Mouse (Mus musculus) liver, embryonic 16.5 days (tissue): Measurements from ENCODE around the gene Tceal8. TPM values are rescaled to one million over a fixed set of nuclear protein-coding genes. Genes with fewer than 3 reads are reported as not detected.
"Not testable (repeated sequence)": the region's sequence is repeated elsewhere in the genome, so short reads cannot be mapped to it uniquely, and the experiment has no call there.

ENCODE experiments used
- ATAC-seq: fragments of 200-750 bp; cut with Nextera tagmentation; 2 replicates; pipeline ENCODE4 v1.8.0; 2017; ENCODE audit warnings: low read depth, mild to moderate bottlenecking, moderate number of reproducible peaks, moderate library complexity
- H3K27ac ChIP-seq: fragments of 300-500 bp; sonication (generic); 2 replicates; pipeline ENCODE4 v1.5.1; 2014; ENCODE audit warnings: mild to moderate bottlenecking, low read length
- H3K27me3 ChIP-seq: fragments of 300-500 bp; sonication (generic); 2 replicates; pipeline ENCODE4 v1.6.1; 2014; ENCODE audit warnings: low read depth, low read length, mixed read lengths; ENCODE audit not compliant: control insufficient read depth, insufficient read depth
- H3K36me3 ChIP-seq: fragments of 300-500 bp; sonication (generic); 2 replicates; pipeline ENCODE4 v1.6.1; 2014; ENCODE audit warnings: mild to moderate bottlenecking; ENCODE audit not compliant: control insufficient read depth, insufficient read depth
- H3K4me1 ChIP-seq: fragments of 300-500 bp; sonication (generic); 2 replicates; pipeline ENCODE4 v1.6.1; 2014; ENCODE audit warnings: low read depth, low read length, mixed read lengths; ENCODE audit not compliant: control insufficient read depth
- H3K4me2 ChIP-seq: fragments of 300-500 bp; sonication (generic); 2 replicates; pipeline ENCODE4 v1.6.1; 2014; ENCODE audit warnings: low read depth, low read length, mixed read lengths
- H3K4me3 ChIP-seq: fragments of 300-500 bp; sonication (generic); 2 replicates; pipeline ENCODE4 v1.5.1; 2014; ENCODE audit warnings: low read depth, mild to moderate bottlenecking, low read length
- H3K9ac ChIP-seq: fragments of 300-500 bp; sonication (generic); 2 replicates; pipeline ENCODE4 v1.6.1; 2014; ENCODE audit warnings: low read depth, low read length
- H3K9me3 ChIP-seq: fragments of 300-500 bp; sonication (generic); replicated peaks from 2 replicates; pipeline ENCODE4 v1.6.1; 2016; ENCODE audit warnings: low read length; ENCODE audit not compliant: control insufficient read depth
- WGBS: fragments of 180-500 bp; shearing (Covaris S2); extraction: QIAGEN DNeasy Blood & Tissue Kit; methylation state at CpG from one replicate; pipeline ENCODE4 v1.1.7; 2014; ENCODE audit not compliant: insufficient replicate concordance; 5-methylcytosine and 5-hydroxymethylcytosine counted together
- microRNA-seq: library from miRNA; unstranded; fragments of <30 nt; microRNA quantifications from one replicate; pipeline ENCODE4, GENCODE M21; 2016
- polyA plus RNA-seq: library from polyadenylated mRNA; unstranded; fragments of >200 nt; fragmentation: Nextera tagmentation; extraction: Ambion mirVana; gene quantifications from 2 replicates; pipeline ENCODE4 v1.2.1, GENCODE M21; 2015

The Tceal8 gene
- polyA plus RNA-seq, 1 experiment from 2014 or later: 170 TPM

- WGBS: 52% methylated on average over 5 of the region's 5 CpGs
- Histone ChIP-seq H3K27ac (no peak overlapping the region), H3K4me2 (no peak overlapping the region), H3K36me3 (no peaks in the 10 kb centered on the region), H3K9ac (no peak overlapping the region), H3K9me3 (no peaks in the 10 kb centered on the region), H3K4me3 (no peak overlapping the region), H3K27me3 (no peaks in the 10 kb centered on the region), H3K4me1 (peaks cover 8% of the 10 kb centered on the region)
- ATAC-seq: no peak
These were observed 30.8 kb downstream of the Tceal8 start for GRCm38 (mm10) chrX:136141385-136141784.

- Histone ChIP-seq H3K9ac (peak overlapping the region; percentile 67), H3K4me2 (peak overlapping the region; percentile 12; the same call in 1 of the 2 replicates), H3K4me1 (peaks cover 17% of the 10 kb centered on the region), H3K27ac (peak overlapping the region; percentile 19; the same call in 1 of the 2 replicates), H3K4me3 (peak overlapping the region; percentile 65)
- not testable (repeated sequence) for H3K9me3 ChIP-seq, H3K27me3 ChIP-seq, H3K36me3 ChIP-seq
- 28% methylated on average over 4 of the region's 5 CpGs for WGBS
- peak; percentile 43 for ATAC-seq
These were observed 32.5 kb downstream of the Tceal8 start for GRCm38 (mm10) chrX:136139640-136140004.

GRCm38 (mm10) chrX:136138827-136139639, 33.1 kb downstream of the Tceal8 start, which contains the start of gene Bex4:
Gene Bex4 (plus strand): TSS chrX:136138996.
- H3K4me2 ChIP-seq: peak within 1 kb of the TSS; percentile 43
- ATAC-seq: peak; percentile 70
- peak within 1 kb of the TSS; percentile 63 for H3K27ac ChIP-seq
- peak within 1 kb of the TSS; percentile 65 for H3K4me3 ChIP-seq
- peak within 1 kb of the TSS; percentile 67 for H3K9ac ChIP-seq
- 26% methylated on average over 6 of the region's 64 CpGs for WGBS
- H3K9me3 ChIP-seq, H3K27me3 ChIP-seq, H3K36me3 ChIP-seq: not testable (repeated sequence)
- H3K4me1 ChIP-seq: peaks cover 19% of the 10 kb centered on the region

- no peaks in the 10 kb centered on the region for H3K9me3 ChIP-seq
- H3K9ac ChIP-seq: no peak overlapping the region
- peak overlapping the region; percentile 85 for H3K27ac ChIP-seq
- H3K4me2 ChIP-seq: 0 out of 2 replicates have a peak overlapping the region, but pooled peaks have one; percentile 24
- no peaks in the 10 kb centered on the region for H3K36me3 ChIP-seq
- peaks cover 19% of the 10 kb centered on the region for H3K4me1 ChIP-seq
- H3K4me3 ChIP-seq: no peak overlapping the region
- 51% methylated on average over 4 of the region's 4 CpGs for WGBS
- ATAC-seq: peak; percentile 86
- H3K27me3 ChIP-seq: no peaks in the 10 kb centered on the region
These were observed 36.6 kb downstream of the Tceal8 start for GRCm38 (mm10) chrX:136135559-136135958.

GRCm38 (mm10) chrX:136127744-136128064, 44.4 kb downstream of the Tceal8 start:
- 7% methylated on average over 5 of the region's 5 CpGs for whole genome bisulfite sequencing
- no peak overlapping the region for H3K4me2 ChIP-seq
- H3K36me3 ChIP-seq: no peaks in the 10 kb centered on the region
- no peaks in the 10 kb centered on the region; the same call in 1 of the 2 replicates for H3K4me1 ChIP-seq
- H3K9ac ChIP-seq: no peak overlapping the region
- H3K9me3 ChIP-seq: no peaks in the 10 kb centered on the region
- no peaks in the 10 kb centered on the region for H3K27me3 ChIP-seq
- ATAC-seq: no peak; the same call in 1 of the 2 replicates
- no peak overlapping the region for H3K4me3 ChIP-seq
- H3K27ac ChIP-seq: no peak overlapping the region

GRCm38 (mm10) chrX:136127038-136127743, 45.0 kb downstream of the Tceal8 start:
- Histone ChIP-seq H3K27ac (no peak overlapping the region), H3K4me2 (no peak overlapping the region), H3K27me3 (no peaks in the 10 kb centered on the region), H3K4me1 (no peaks in the 10 kb centered on the region; the same call in 1 of the 2 replicates), H3K4me3 (no peak overlapping the region), H3K9ac (no peak overlapping the region), H3K9me3 (no peaks in the 10 kb centered on the region), H3K36me3 (no peaks in the 10 kb centered on the region)
- ATAC-seq: peak; percentile 48; the same call in 1 of the 2 replicates
- WGBS: 37% methylated on average over 8 of the region's 8 CpGs

Small RNAs within 50 kb of the gene (microRNA-seq; reads per million reads assigned to microRNA genes)
- not detected for gene Mir6383

Other genes with a start within 250 kb of the Tceal8 start
- gene Arxes2, start 178.5 kb downstream of the Tceal8 start, polyA plus RNA-seq: 17.6 and 18.0 TPM in 2 replicates
- 7.7 and 8.4 TPM in 2 replicates for gene Arxes1, start 139.0 kb downstream of the Tceal8 start, polyA plus RNA-seq
- gene Bex2, start 104.1 kb downstream of the Tceal8 start, polyA plus RNA-seq: 160 and 181 TPM in 2 replicates
- gene Nxf3, start 87.1 kb downstream of the Tceal8 start, polyA plus RNA-seq: 0.14 and 0.25 TPM in 2 replicates
- 131 and 159 TPM in 2 replicates for gene Bex4, start 33.3 kb downstream of the Tceal8 start, polyA plus RNA-seq
- 11.0 and 11.9 TPM in 2 replicates for gene Tceal5, start 31.5 kb upstream of the Tceal8 start, polyA plus RNA-seq
- 7.5 and 15.7 TPM in 2 replicates for gene Tceal7, start 42.4 kb upstream of the Tceal8 start, polyA plus RNA-seq
- gene Bex1, start 43.2 kb upstream of the Tceal8 start, polyA plus RNA-seq: 205 and 219 TPM in 2 replicates
- gene Tceal9, start 72.7 kb upstream of the Tceal8 start, polyA plus RNA-seq: 234 and 259 TPM in 2 replicates
- gene Bex3, start 97.9 kb upstream of the Tceal8 start, polyA plus RNA-seq: 205 and 228 TPM in 2 replicates